Mouse (Mus musculus): Measurements from ENCODE around the gene Rab3ip. TPM values are rescaled to one million over a fixed set of nuclear protein-coding genes. Genes with fewer than 3 reads are reported as not detected.
A peak's percentile ranks its signal among the peaks of the same experiment; 100 is the strongest.

Gene Rab3ip
- total RNA-seq, 2 experiments from 2014 or later: 43.3 to 44.8 TPM

DNA sequence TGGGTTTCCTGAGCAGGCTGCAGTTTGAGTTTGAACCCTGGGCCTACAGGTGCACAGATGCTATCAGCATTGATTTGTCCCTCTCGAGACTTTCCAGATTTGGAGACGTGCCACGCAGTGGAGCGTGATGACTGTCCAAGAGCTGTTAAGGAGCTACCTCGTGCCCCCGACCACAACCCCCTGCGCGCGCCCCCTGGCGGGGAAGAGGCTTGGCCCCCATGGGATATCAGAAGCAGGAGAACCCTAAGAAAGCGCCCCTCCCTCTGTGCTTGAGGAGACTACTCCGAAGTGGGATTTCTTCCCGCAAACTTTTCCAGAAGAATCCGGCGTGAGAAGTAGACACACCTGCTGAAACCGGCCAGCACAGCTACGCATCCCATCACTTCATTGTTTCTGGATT is 12.2 kb upstream of the Rab3ip start:
- DNase-seq (ENCODE audit: low spot score in 2 of 2): no peak

DNA sequence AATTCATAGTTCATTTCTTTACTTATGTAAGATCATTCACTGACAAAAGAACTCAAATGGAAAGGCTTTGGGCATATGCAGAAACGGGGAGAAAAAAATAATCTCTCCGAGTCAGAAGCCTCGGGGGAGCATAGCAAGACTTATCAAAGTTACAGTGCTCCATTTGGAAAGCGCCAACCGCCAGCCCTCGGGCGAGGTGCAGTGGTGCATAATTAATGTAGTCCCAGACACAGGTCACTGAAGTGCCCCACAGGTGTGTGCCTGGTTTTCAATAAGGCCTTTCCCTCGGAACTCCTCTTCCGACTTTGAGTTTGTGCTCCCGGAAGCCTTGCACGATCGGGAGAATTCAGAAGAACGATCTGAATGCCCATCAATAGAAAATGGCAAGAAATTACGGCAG is 11.6 kb upstream of the Rab3ip start:
- DNase-seq (ENCODE audit: low spot score in 2 of 2): no peak

DNA sequence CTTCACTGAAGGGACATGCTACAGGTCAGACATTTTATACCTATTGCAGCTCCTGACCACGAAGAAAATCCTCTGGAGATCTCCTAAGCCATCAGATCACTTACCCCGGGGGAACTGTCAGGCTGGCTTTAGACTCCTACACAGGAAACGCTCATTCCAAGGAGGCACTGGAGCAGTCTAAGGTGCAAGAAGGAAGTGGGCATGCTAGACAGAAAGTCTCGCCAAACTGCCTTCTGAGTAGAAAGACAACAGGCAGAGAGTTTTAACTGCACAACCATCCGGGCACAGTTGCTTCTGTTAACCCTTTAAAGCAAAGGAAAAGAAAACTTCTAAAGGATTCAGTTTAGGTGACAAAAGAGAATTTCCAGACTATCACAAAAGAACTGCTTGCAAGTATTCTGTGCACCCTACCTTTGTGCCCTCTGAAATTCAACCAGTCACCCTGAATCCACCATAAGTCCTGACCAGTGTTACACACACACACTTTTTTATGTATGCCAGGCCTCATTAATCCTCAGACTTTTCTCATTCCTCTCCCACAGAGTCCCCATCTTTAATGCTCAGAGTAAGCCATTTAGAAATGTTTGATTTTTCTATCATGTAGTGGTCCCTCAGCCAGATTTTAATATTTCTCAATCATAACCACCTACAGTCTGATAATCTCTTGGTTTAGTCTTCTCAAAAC is 7.4 kb upstream of the Rab3ip start:
- no peak for DNase-seq (ENCODE audit: low spot score in 2 of 2)

DNA sequence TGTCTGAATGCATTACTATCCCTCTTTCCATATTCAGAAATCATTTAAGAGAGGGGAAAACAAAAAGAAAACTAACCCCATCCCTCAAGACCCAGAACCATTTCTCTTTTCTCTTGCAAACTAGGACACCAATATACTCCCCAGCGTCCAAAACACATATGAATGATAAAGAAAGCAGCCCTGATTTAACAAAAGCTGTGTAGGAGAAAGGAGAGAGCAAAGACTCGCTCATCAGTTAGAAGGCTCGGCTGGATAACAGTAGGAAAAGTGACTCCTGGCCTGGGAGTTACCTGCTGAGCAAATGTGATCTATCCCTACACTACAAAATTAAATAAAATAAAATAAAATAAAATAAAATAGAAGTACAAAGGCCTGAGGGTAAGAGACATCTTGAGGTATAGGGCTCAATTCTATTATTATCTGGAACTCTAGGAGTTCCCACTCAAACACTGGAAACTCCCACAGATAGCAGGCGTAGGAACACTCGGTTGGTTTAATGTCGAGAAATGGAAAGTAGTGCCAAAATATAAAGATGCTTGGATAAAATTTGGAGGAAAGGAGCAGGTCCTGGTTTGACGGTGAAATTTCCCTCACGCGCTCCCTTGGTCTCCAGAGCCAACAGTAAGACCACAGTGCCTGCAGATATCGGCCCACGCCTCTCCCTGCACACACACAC is 6.1 kb upstream of the Rab3ip start:
- DNase-seq (ENCODE audit: low spot score in 2 of 2): no peak

DNA sequence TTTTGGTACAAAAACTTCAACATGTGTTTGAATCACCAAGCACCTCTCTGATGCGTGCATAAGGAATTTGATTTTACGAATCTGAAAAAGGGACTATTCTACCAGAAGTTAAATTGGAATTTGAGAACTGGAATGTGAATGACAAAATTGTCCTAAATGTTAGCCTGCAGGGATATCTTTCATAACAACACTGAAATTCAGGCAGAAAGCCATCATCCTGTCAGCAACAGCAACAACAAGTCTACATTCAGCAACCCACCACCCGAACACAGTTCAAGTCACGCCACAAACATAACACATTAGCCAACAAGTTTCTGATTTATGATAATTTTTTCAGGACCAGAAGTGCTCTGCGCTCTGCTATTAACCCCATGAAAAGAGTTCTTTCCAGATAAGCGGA is 4.6 kb upstream of the Rab3ip start:
- no peak for DNase-seq (ENCODE audit: low spot score in 2 of 2)

DNA sequence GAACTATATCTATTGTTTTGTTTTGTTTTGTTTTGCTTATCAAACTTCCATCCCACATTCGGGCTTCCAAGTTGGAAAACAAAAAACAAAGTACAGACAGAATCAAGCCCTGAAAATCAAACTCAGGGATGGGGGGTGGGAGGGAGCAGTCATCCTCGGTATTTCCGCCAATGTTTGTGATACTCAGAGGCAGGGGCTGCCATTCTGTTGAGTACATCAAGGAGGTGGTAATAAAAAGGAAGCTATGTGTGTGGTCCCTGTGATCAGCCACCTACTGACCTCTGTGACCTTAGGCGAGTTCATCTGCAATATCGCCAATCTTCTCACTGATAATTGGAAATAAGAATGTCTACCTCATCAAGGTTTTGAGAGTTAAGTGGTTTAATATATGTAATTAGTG is 317 bp upstream of the Rab3ip start:
- DNase-seq (ENCODE audit: low spot score in 2 of 2): no peak

DNA sequence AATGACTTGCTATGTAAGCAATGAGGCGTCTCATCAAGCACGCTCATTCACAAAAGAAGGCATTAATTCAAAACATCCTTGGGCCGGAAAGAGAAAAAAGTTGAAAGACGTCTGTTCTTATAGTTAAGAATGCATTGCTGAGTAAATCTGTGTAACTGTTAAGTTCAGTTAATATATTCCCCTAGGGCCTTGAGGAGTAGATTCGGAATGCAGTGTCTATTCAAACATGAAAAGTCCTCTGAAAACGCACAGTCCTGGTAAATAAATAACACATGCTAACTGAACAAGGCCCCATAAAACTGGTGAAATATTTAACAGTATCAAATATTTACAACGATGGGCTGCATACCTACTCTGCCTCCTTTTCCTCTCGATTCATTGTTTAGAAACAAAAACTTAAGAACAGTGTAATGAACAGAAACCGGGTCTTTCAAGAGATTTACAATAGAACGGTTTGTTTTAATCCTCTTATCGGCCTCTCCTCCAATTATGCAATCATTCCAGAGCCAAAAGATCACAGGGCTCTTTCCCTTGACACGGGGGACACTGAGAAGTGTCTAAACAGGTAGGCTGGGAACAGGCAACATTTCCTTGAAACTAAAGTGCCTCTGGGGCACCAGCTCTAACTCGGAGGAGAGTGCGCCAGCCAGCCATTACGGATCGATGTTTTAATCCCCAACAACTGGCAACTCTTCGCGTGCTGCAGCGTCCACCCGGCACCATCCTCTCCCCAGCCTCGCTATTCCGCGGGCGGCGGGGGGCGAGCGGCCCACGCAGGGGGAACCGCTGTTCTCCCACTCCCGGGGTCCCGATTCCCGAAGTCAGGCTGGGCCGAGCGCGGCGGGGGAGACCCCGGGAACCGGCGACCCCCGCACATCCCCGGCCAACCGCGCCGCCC is 1.2 kb downstream of the Rab3ip start:
- peak; percentile 12 to 27 for DNase-seq (ENCODE audit: low spot score in 2 of 2)

DNA sequence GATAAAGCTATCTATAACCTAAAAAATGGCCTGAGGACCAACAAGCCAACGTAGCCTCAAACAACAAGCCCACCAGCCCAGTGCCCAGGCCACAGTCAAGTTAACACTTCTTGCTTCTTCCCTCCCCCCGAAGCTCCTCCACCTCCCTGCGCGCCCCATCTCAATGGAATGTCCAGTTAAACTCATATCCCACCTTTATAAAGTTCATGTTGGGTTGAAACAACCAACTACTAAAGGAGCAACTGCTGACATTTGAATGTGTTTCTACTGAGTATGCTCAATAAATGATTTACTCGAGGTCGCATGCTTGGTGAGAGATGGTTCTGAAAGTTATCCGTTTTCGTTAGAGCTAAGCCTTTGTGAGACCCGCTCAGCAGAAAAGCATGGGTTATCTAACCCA is 2.2 kb downstream of the Rab3ip start:
- no peak for DNase-seq (ENCODE audit: low spot score in 2 of 2)

DNA sequence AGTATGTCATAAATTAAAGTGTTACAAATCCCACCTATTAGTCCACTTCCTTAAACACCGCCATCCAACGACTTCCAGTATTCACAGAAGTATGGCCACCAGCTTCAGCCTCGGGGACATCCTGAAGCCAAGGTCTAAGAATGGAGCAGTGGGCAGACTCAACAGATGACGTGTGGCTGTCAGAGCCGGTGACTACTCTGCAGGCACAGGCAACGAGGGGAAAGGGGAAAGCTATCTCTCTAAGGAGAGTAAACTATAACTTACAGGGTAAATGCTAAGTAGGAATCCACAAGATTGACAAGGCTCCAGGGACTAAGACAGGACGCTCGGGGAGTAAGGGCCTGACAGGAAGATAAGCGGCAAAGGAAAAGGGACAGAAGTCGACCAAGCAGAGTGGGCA is 5.6 kb downstream of the Rab3ip start:
- no peak for DNase-seq (ENCODE audit: low spot score in 2 of 2)

DNA sequence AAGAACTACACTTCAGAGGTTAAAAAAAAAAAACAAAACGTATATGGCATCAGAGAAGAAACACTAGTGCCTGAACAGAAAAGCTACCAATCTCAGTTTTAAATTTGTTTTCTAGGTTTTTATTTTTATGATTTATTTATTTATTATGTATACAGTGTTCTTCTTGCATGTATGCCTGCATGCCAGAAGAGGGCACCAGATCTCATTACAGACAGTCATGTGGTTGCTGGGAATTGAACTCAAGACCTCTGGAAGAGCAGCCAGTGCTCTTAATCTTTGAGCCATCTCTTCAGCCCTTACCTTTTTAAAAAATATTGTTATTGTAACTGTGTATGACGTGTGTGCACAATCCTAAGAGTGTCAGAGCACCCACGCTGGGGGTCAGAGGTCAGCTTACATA is 6.4 kb downstream of the Rab3ip start:
- DNase-seq (ENCODE audit: low spot score in 2 of 2): no peak

DNA sequence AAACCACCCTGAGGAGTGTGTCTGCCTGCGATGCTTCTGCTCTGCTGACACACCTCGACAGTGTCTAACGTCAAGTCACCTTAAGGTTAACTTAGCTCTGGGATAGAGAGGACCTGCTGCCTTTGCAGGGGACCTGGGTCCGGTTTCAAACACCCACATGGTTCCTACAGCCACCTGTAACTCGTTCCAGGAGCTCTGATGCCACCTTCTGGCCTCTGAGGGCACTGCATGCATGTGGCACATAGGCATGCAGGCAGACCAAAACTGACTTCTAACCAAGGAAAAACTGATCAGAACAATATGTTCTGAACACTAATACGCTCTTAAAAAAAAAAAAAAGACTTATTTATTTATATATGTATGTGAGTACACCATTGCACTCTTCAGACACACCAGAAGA is 7.5 kb downstream of the Rab3ip start:
- DNase-seq (ENCODE audit: low spot score in 2 of 2): peak in 1 of 2 experiments; percentile 15

DNA sequence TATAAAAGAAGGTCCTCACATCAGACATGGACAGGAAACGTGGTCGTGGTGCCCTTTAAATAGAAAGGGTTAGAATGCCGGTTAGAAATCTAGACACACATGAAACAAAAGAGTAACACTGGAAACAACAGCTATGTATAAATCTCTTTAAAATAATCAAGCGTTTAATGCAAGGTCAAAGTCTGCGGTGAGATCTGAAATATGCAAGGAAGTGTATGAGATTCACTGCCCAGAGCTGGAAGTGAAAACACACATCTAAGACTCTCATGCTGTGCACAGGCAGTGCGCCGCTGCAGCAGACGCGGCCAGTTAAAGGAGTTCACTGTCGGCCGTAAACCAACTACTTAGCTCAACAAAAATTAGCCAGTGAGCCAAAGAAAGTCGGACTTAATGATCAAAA is 15.5 kb downstream of the Rab3ip start:
- no peak for DNase-seq (ENCODE audit: low spot score in 2 of 2)

DNA sequence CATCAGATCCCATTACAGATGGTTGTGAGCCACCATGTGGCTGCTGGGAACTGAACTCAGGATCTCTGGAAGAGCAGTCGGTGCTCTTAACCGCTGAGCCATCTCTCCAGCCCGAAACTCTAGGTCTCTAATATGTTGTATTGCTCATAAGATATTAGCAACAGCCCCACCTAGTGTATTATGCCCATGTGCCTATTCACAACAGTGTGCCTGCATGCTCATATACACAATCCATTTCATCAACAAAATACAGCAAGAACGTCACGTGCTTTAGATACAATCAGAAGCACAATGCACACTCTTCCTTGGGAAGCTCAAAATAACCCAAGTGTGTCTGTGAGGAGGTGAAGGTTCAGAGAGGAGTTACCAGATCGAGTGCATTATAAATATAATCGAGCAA is 16.8 kb downstream of the Rab3ip start:
- DNase-seq (ENCODE audit: low spot score in 2 of 2): no peak

DNA sequence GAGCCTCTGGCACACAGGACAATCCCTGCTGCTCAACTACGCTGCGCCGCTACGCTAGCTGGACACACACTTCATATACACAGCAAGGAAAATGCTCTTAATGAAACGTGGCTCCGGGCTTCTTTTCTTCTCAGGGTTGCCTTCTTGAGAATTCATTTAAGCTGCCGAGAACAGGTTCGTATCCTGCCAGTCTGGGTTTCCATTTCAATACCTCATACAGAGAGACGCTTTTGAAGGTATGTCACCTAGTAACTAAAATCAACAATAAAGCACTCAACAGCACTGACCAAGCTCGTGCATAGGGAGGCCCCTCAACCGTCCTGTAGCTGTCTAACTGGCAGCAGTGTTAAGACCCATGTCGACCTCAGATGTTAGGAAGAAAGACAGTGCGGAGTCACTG is 18.2 kb downstream of the Rab3ip start:
- no peak for DNase-seq (ENCODE audit: low spot score in 2 of 2)

DNA sequence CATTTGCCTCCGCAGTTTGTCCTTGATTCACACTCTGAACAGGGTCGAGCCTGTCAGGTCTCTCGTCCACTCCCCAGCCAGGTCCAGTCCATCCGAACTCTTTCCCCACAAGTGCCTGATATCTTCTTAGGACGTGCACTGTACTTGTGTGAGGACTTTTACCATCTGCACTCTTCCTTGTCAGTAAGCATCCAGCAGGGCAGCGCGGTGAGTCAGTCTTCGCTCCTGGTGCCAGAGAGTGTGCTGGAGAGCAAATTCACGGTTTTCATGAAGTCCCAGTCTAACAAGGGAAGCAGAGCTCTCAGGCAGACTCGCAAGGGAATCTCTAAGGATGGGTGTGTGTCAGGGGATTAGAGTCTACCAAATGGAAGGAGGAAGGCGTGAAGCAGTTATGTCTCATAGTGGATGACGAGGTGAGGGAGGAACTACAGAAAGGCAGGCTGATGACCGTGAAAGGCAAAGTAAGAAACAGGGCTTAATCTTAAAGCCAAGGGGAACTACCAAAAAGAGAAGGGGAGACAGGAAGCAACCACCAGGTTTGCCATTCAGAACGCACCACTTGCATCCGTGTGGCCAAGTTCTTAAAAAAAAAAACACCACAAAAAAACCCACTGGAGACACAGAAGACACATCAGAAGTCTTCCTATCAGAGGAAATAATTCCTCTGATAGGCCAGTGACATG is 18.9 kb downstream of the Rab3ip start:
- DNase-seq (ENCODE audit: low spot score in 2 of 2): peak; percentile 18 to 43

DNA sequence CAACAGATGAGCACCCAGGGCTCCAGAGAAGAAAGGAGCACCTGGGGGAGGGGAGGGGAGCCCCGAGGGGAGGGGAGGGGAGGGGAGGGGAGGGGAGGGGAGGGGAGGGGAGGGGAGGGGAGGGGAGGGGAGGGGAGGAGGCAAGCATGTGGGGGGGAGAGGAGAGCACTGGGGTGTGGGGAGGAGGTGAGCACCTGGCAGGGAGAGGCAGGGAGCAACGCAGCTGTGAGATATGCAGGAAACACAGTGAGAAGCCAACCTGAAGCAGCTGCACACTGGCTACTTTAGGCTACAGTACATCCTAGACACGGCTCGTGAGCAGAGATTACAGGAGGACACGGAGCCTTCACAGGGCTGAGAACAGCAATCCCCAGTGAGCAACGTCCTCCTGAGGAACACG is 19.6 kb downstream of the Rab3ip start:
- DNase-seq (ENCODE audit: low spot score in 2 of 2): no peak

DNA sequence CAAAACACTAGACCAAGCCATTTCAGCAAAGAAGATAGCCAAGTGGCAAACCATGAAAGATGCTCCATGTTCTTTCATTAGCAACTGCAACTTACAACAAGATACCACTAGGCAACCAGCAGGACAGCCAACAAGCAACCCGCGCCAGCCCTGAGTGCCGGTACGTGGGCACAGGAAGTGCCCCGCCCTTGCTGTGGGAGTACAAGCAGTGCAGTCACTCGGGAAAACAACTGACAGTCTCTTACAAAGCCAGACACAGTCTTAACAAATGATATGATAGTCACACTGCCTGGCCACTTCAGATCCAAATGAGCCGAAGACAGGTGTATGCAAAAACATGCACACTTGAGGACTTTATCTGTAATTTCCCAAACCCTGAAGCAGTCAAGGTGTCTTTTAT is 20.1 kb downstream of the Rab3ip start:
- DNase-seq (ENCODE audit: low spot score in 2 of 2): no peak

DNA sequence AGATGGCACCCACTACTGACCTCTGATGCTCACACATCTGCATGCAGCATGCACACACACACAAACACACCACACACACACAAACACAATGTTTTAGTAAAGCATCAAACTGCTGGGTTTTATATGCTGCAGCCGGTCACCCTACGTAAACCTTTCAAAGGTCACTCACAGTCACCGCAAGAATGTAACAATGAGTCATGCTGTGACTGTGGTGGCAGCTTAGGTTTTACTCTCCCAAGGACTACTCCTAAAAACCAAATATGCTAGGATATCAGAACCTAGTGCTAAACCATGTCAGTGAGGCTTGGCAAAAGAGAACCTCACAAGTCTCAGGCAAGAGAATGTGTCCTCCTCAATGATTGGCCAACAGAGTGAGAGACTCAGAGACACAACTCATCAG is 21.7 kb downstream of the Rab3ip start:
- DNase-seq (ENCODE audit: low spot score in 2 of 2): no peak

DNA sequence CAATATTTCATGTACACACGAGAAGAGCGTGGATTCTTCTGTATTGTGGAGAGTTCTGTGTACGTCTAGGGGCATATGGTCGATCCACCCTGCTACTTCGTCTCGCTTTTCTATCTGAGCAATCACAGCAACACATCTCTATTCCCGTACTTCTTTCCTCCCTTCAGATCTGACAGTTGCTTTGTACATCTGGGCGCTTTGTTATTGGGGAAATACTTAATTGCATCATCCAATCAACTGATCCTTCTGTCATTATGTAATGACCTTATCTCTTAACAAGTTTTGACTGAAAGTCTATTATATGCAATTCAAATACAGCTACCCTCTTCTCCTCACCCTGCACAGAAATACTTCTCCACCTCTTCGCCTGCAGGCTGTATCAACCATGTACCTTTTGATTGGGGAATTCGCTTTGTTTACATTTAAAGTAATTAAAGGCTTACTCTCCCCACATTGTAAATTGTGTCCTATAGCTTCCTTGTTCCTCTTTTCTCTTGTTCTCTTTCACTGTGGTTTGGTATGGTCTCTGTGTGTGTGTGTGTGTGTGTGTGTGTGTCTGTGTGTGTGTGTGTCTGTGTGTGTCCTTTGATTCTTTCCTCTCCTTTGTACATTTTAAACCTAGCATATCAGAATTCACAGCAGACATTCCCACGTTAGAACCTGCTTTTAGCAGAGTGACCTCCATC is 24.0 kb downstream of the Rab3ip start:
- no peak for DNase-seq (ENCODE audit: low spot score in 2 of 2)

DNA sequence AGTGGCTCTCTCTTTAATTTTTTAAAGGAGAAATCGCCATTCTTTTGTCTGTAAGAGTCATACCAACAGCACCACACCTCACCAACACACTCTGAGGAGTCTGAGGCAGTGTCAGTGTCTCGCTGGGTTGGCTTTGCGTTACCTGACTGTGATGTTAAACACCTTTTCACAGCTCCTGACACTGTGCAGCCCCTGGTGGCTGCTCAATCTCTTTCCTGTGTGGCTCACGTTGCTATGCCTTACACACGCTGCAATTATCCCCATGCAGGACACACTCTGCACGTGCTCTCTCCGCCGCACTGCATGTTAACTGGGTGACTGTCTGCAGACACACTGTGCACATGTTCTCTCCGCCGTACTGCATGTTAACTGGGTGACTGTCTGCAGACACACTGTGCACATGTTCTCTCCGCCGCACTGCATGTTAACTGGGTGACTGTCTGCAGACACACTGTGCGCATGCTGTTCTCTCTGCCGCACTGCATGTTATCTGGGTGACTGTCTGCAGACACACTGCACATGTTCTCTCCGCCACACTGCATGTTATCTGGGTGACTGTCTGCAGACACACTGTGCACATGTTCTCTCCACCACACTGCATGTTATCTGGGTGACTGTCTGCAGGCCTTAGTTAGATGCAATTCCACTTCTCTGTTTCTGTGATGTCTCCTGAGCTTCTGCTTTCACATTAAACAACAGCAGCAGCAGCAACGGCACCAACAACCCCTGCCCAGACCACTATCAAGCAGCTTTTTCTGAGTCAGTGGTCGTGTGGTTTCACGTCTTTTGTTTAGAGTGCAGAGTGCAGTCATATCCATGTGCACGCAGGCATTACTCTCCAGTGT is 26.7 kb downstream of the Rab3ip start:
- no peak for DNase-seq (ENCODE audit: low spot score in 2 of 2)
